Mouse (Mus musculus) heart, embryonic 10.5 days (tissue): ENCODE data around the gene A030005K14Rik. TPM values are rescaled to one million over a fixed set of nuclear protein-coding genes. Genes with fewer than 3 reads are reported as not detected.

Experiments
- DNase-seq: peaks from one replicate; pipeline ENCODE4 v3.0.0-alpha.2; 2017; ENCODE audit warnings: low spot score
- H3K27ac ChIP-seq: fragments of 300-500 bp; sonication (generic); 2 replicates; pipeline ENCODE4 v1.5.1; 2016; ENCODE audit warnings: mild to moderate bottlenecking
- H3K27me3 ChIP-seq: fragments of 300-500 bp; sonication (generic); 2 replicates; pipeline ENCODE4 v1.6.1; 2016; ENCODE audit warnings: mild to moderate bottlenecking; ENCODE audit not compliant: poor library complexity, insufficient read depth, severe bottlenecking
- H3K36me3 ChIP-seq: fragments of 300-500 bp; sonication (generic); 2 replicates; pipeline ENCODE4 v1.6.1; 2016; ENCODE audit warnings: mild to moderate bottlenecking, moderate library complexity
- H3K4me1 ChIP-seq: fragments of 300-500 bp; sonication (generic); 2 replicates; pipeline ENCODE4 v1.6.1; 2016; ENCODE audit warnings: mild to moderate bottlenecking
- H3K4me3 ChIP-seq: fragments of 300-500 bp; sonication (generic); 2 replicates; pipeline ENCODE4 v1.5.1; 2016; ENCODE audit warnings: mild to moderate bottlenecking, moderate library complexity
- H3K9me3 ChIP-seq: fragments of 300-500 bp; sonication (generic); 2 replicates; pipeline ENCODE4 v1.6.1; 2016; ENCODE audit warnings: mild to moderate bottlenecking, moderate library complexity
- WGBS: fragments of 180-500 bp; shearing (Covaris S2); methylation state at CpG from one replicate; pipeline ENCODE4 v1.1.7; 2016; 5-methylcytosine and 5-hydroxymethylcytosine counted together
- polyA plus RNA-seq: library from polyadenylated mRNA; unstranded; fragments of >200 nt; fragmentation: Nextera tagmentation; extraction: Ambion mirVana; gene quantifications from 2 replicates; pipeline ENCODE4 v1.2.1, GENCODE M21; 2016

A030005K14Rik gene
- polyA plus RNA-seq, 1 experiment from 2014 or later: not detected

DNA sequence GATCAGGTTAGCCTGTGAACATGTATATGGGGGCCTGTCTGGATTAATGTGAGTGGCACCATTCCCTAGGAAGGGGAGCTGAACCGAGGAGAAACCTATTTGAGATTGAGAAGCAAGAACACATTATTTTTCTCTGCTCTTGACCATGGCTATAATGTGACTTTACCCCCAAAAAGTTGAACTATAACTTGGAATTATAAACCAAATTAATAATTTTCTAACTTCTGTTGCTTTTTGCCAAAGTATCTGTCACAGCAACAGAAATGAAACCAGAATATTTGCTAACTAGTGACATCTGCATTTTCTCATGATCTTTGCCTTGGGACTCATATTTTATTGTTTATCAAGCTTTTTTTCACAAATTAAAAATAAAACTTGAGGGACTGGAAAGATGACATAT lies 42.6 kb downstream of the A030005K14Rik start:
- Histone ChIP-seq H3K4me3 (no peak overlapping the region), H3K4me1 (no peaks in the 10 kb centered on the region), H3K27ac (no peak overlapping the region), H3K9me3 (no peaks in the 10 kb centered on the region), H3K36me3 (no peaks in the 10 kb centered on the region), H3K27me3 (no peaks in the 10 kb centered on the region)
- DNase-seq: no peak
- WGBS: 70% methylated on average over 1 of the region's 1 CpGs

DNA sequence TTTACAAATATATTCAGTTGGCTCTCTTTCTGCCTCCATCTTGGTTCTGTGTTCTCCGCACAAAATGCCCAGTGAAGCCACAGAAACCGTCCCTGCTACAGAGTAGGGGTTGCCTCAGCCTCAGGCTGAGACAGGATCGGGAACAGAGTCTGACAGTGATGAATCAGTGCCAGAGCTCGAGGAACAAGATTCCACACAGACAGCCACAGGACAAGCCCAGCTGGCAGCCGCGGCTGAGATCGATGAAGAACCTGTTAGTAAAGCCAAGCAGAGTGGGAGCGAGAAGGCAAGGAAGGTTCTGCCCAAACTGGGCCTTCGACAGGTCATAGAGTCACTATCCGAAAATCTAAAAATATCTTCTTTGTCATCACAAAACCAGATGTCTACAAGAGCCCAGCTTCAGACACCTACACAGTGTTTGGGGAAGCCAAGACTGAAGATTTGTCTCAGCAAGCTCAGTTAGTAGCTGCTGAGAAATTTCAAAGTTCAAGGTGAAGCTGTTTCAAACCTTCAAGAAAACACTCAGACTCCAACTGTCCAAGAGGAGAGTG lies 43.8 kb downstream of the A030005K14Rik start:
- no peaks in the 10 kb centered on the region for H3K4me1 ChIP-seq
- WGBS: 72% methylated on average over 10 of the region's 10 CpGs
- H3K27me3 ChIP-seq: no peaks in the 10 kb centered on the region

GRCm38 (mm10) chr1:83014477-83014876 lies 44.7 kb downstream of the A030005K14Rik start:
- 85% methylated on average over 3 of the region's 3 CpGs for WGBS

More for the DNA sequence above, 43.8 kb downstream of the A030005K14Rik start:
- no peak overlapping the region for H3K27ac ChIP-seq
- no peaks in the 10 kb centered on the region for H3K9me3 ChIP-seq
- no peak for DNase-seq
- no peaks in the 10 kb centered on the region for H3K36me3 ChIP-seq
- H3K4me3 ChIP-seq: no peak overlapping the region

More at GRCm38 (mm10) chr1:83014477-83014876, 44.7 kb downstream of the A030005K14Rik start:
- Histone ChIP-seq H3K27ac (no peak overlapping the region), H3K4me1 (no peaks in the 10 kb centered on the region), H3K36me3 (no peaks in the 10 kb centered on the region), H3K9me3 (no peaks in the 10 kb centered on the region), H3K27me3 (no peaks in the 10 kb centered on the region), H3K4me3 (no peak overlapping the region)
- DNase-seq: no peak

Other genes with a start within 250 kb of the A030005K14Rik start
- 33.5 and 44.7 TPM in 2 replicates for gene Agfg1, start 219.9 kb downstream of the A030005K14Rik start, polyA plus RNA-seq
- not detected in 2 replicates for gene A030005L19Rik, start 146.1 kb downstream of the A030005K14Rik start, polyA plus RNA-seq
- not detected in 2 replicates for gene A030014E15Rik, start 134.5 kb downstream of the A030005K14Rik start, polyA plus RNA-seq
- not detected in 2 replicates for gene Gm6217, start 128.0 kb downstream of the A030005K14Rik start, polyA plus RNA-seq
- gene A030003K21Rik, start 116.0 kb downstream of the A030005K14Rik start, polyA plus RNA-seq: not detected in 2 replicates
- not detected in 2 replicates for gene Gm7544, start 103.4 kb downstream of the A030005K14Rik start, polyA plus RNA-seq
- not detected in 2 replicates for gene Gm47955, start 99.1 kb downstream of the A030005K14Rik start, polyA plus RNA-seq
- not detected in 2 replicates for gene Gm47959, start 58.8 kb downstream of the A030005K14Rik start, polyA plus RNA-seq
- 2.5 and 2.8 TPM in 2 replicates for gene Slc19a3, start 20.9 kb downstream of the A030005K14Rik start, polyA plus RNA-seq
- gene Krtap28-10, start 16.9 kb downstream of the A030005K14Rik start, polyA plus RNA-seq: not detected in 2 replicates
- not detected in 2 replicates for gene Gm47969, start 14.4 kb downstream of the A030005K14Rik start, polyA plus RNA-seq
- gene Krtap28-13, start 1.6 kb upstream of the A030005K14Rik start, polyA plus RNA-seq: 0.25 TPM in 1 of 2 replicates, not detected in the other
- 0.21 and 0.34 TPM in 2 replicates for gene Ccl20, start 57.4 kb upstream of the A030005K14Rik start, polyA plus RNA-seq
- 0.14 TPM in 1 of 2 replicates, not detected in the other for gene Daw1, start 100.4 kb upstream of the A030005K14Rik start, polyA plus RNA-seq